Mouse (Mus musculus) lung, embryonic 16.5 days (tissue): ENCODE measurements around the gene Sh3gl1. TPM values are rescaled to one million over a fixed set of nuclear protein-coding genes. Genes with fewer than 3 reads are reported as not detected.

Experiments
- polyA plus RNA-seq: library from polyadenylated mRNA; unstranded; fragments of >200 nt; fragmentation: Nextera tagmentation; extraction: Ambion mirVana; gene quantifications from 2 replicates; pipeline ENCODE4 v1.2.1, GENCODE M21; 2015

Gene Sh3gl1
- polyA plus RNA-seq, 1 experiment from 2014 or later: 166 TPM

Other genes starting within 250 kb of the Sh3gl1 start
- 9.1 and 10.7 TPM in 2 replicates for gene Zfp119a, start 157.7 kb downstream of the Sh3gl1 start, polyA plus RNA-seq
- 15.4 and 17.3 TPM in 2 replicates for gene Zfp959, start 144.5 kb downstream of the Sh3gl1 start, polyA plus RNA-seq
- gene Zfp119b, start 87.1 kb downstream of the Sh3gl1 start, polyA plus RNA-seq: 6.1 and 8.3 TPM in 2 replicates
- gene Ebi3, start 84.0 kb downstream of the Sh3gl1 start, polyA plus RNA-seq: 2.0 and 2.8 TPM in 2 replicates
- gene Yju2, start 77.5 kb downstream of the Sh3gl1 start, polyA plus RNA-seq: 25.5 and 27.3 TPM in 2 replicates
- 6.8 and 7.3 TPM in 2 replicates for gene Shd, start 66.2 kb downstream of the Sh3gl1 start, polyA plus RNA-seq
- gene Fsd1, start 50.1 kb downstream of the Sh3gl1 start, polyA plus RNA-seq: 4.5 and 6.8 TPM in 2 replicates
- 25.4 and 27.9 TPM in 2 replicates for gene Stap2, start 31.1 kb downstream of the Sh3gl1 start, polyA plus RNA-seq
- gene Mpnd, start 30.9 kb downstream of the Sh3gl1 start, polyA plus RNA-seq: 80.1 and 86.2 TPM in 2 replicates
- gene Chaf1a, start 3.8 kb upstream of the Sh3gl1 start, polyA plus RNA-seq: 23.8 and 24.0 TPM in 2 replicates
- 38.8 and 41.6 TPM in 2 replicates for gene Ubxn6, start 38.4 kb upstream of the Sh3gl1 start, polyA plus RNA-seq
- gene Hdgfl2, start 43.0 kb upstream of the Sh3gl1 start, polyA plus RNA-seq: 95.2 and 96.7 TPM in 2 replicates
- gene Plin4, start 73.2 kb upstream of the Sh3gl1 start, polyA plus RNA-seq: 0.15 and 0.28 TPM in 2 replicates
- gene Plin5, start 81.0 kb upstream of the Sh3gl1 start, polyA plus RNA-seq: 1.3 and 2.1 TPM in 2 replicates
- 0.59 and 1.4 TPM in 2 replicates for gene Lrg1, start 85.4 kb upstream of the Sh3gl1 start, polyA plus RNA-seq
- gene Sema6b, start 103.7 kb upstream of the Sh3gl1 start, polyA plus RNA-seq: 1.2 and 1.7 TPM in 2 replicates
- gene Tnfaip8l1, start 125.8 kb upstream of the Sh3gl1 start, polyA plus RNA-seq: 15.5 and 17.3 TPM in 2 replicates
- gene Mydgf, start 147.3 kb upstream of the Sh3gl1 start, polyA plus RNA-seq: 93.0 and 110 TPM in 2 replicates
- gene Dpp9, start 182.3 kb upstream of the Sh3gl1 start, polyA plus RNA-seq: 38.7 and 41.4 TPM in 2 replicates
- gene Fem1a, start 220.2 kb upstream of the Sh3gl1 start, polyA plus RNA-seq: 11.0 and 12.1 TPM in 2 replicates
- gene Ticam1, start 240.2 kb upstream of the Sh3gl1 start, polyA plus RNA-seq: 5.5 and 5.7 TPM in 2 replicates